Mouse (Mus musculus): Measurements from ENCODE around the gene 1700123L14Rik.
"Not testable (repeated sequence)": the region's sequence is repeated elsewhere in the genome, so short reads cannot be mapped to it uniquely, and the experiment has no call there.

1700123L14Rik gene

GRCm38 (mm10) chr6:96165818-96166379, at the start of gene 1700123L14Rik:
Gene 1700123L14Rik, minus strand, starts transcription at chr6:96166243.
- no peak for DNase-seq (ENCODE audit: extremely low read depth, low read depth, low spot score)

DNA sequence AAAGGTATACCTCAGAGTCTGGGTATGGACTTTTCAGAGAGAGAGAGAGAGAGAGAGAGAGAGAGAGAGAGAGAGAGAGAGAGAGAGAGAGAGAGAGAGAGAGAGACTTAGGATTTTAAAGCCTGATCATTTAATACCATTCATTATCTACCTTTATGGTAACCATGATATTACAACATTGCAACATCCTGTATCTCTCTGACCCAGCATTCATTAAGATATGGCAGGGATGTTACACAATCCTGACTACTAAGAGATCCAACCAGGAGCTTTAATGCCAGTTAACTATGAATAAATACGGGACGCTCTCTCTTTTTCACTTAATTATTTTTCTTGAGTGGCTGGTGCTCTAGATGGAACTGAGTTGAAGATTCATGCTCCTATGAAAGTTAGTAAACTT, 39.4 kb upstream of the 1700123L14Rik start:
- DNase-seq (ENCODE audit: extremely low read depth, low read depth, low spot score): no peak

DNA sequence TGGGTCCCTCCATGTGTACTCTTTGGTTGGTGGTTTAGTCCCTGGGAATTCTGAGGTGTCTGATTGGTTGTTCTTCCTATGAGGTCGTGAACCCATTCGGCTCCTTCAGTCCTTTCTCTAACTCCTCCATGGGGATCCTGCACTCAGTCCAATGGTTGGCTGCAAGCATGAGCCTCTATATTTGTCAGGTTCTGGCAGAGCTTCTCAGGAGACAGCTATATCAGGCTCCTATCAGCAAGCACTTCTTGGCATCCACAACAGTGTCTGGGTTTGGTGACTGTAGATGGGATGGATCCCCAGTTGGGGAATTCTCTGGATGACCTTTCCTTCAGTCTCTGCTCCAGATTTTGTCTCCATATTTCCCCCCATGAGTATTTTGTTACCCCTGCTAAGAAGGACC, 32.9 kb upstream of the 1700123L14Rik start:
- not testable (repeated sequence) for DNase-seq (ENCODE audit: extremely low read depth, low read depth, low spot score)

- no peak for DNase-seq (ENCODE audit: extremely low read depth, low read depth, low spot score)
Measured at GRCm38 (mm10) chr6:96186517-96186916, 20.5 kb upstream of the 1700123L14Rik start.

GRCm38 (mm10) chr6:96183392-96183791, 17.3 kb upstream of the 1700123L14Rik start:
- DNase-seq (ENCODE audit: extremely low read depth, low read depth, low spot score): no peak

DNA sequence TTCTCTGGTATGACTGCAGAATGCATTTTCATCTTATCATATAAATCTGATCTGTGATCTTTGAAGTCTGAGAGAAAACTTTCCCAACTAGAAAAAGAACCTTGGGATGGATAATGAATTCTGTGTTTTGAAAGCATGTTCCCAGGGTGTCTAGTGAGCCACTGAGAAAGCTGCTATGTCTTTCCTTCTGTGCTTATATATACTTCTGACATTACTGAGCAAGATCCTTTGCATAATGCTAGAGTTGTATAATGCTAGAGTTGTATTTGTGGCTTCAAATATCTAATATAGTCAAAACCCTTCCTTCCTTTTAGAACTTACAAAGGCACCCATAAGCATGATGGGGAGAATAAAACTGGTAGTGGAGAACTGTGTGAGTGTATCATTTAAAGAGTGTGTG, 12.5 kb upstream of the 1700123L14Rik start:
- no peak for DNase-seq (ENCODE audit: extremely low read depth, low read depth, low spot score)

GRCm38 (mm10) chr6:96173681-96174080, 7.6 kb upstream of the 1700123L14Rik start:
- no peak for DNase-seq (ENCODE audit: extremely low read depth, low read depth, low spot score)

DNA sequence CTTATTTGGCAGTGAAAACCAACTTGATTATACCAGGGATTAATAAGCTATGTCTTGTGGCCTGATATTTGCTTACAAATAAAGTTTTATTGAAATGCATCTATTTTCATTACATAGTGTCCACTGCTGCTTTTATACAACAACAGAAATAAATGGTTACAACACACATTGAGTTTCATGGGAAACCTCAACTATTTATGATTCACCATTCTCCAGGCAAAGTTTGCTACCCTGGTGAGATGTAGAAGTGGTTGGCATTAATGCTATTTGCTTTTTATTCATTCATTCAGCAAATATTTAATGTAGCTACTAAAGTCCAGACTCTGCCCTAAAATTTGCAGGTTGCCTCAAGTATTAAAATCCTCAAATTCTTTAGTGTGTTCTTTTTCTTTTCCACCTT, 988 bp upstream of the 1700123L14Rik start:
- DNase-seq (ENCODE audit: extremely low read depth, low read depth, low spot score): no peak

DNA sequence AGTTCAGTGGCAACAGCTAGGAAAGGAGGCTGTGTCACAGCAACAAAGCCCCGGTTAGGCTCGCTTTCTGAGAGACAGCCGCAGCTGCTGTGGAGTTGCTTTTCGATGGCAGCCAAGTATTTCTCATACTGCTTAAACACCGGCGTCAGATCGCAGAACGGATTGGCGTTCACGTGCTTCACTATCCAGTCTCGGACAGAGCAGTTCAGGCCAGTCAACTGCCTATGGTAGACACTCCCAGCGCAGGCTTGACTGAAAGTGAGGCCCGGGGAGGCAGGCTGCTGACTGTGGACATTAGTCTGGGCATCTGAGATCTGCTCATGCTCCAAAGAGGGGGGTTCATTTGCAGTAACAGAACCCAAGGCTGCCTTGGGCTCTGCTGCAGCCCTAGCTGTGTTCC, 640 bp downstream of the 1700123L14Rik start:
- no peak for DNase-seq (ENCODE audit: extremely low read depth, low read depth, low spot score)

- no peak for DNase-seq (ENCODE audit: extremely low read depth, low read depth, low spot score)
Measured at GRCm38 (mm10) chr6:96143326-96143725, 22.7 kb downstream of the 1700123L14Rik start.

DNA sequence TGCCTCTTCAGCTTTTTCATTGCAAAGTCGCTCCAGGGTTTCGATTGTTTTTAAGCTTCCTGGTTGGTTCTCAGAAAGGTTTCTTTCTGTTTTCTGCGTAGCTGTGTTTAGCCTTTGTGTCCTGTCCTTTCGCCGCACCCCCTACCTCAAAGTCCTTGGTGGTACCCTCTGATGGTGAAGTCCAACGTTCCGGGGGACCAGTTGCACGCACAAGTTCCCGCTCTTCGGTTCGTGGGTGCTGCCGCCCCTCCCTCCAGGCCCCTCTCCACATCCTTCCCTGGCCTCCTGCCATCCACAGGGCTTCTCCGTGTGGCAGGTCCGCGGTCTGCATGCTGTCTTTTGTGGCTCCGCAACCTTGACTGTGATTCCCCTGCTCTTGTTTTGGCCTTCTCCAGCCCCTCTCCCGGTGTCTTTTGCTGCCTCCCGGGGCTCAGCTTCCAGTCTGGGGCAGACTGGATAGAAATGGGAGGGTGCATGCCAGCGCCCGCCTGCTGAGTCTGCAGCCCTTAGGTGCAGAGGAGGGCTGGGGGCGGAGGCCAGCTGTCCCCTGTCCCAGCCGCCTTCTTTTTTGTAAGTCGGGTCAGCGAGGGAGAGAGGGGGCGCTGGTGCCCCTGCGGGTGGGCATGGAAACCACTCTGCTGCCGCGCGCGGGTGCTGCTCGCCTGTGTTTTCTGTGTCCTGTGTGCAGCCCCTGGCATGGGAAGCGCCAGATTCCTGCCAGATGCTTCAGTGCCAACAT, 49.3 kb downstream of the 1700123L14Rik start:
- no peak for DNase-seq (ENCODE audit: extremely low read depth, low read depth, low spot score)

GRCm38 (mm10) chr6:96116148-96116533, 49.9 kb downstream of the 1700123L14Rik start:
- no peak for DNase-seq (ENCODE audit: extremely low read depth, low read depth, low spot score)
